Mouse (Mus musculus) cerebellum, postnatal 36 days (tissue): ENCODE results near the gene Trim34b.
"Not testable (repeated sequence)": the region's sequence is repeated elsewhere in the genome, so short reads cannot be mapped to it uniquely, and the experiment has no call there.

Source experiments
- DNase-seq, 2 experiments: peaks; one replicate each; pipeline ENCODE4 v3.0.0; 2021 to 2022; ENCODE audit warnings: mixed read lengths in 2 of 2

The Trim34b gene

GRCm38 (mm10) chr7:104329171-104329570 lies at the start of gene Trim34b:
Trim34b (plus strand) TSS chr7:104329471.
- DNase-seq: not testable (repeated sequence)

DNA sequence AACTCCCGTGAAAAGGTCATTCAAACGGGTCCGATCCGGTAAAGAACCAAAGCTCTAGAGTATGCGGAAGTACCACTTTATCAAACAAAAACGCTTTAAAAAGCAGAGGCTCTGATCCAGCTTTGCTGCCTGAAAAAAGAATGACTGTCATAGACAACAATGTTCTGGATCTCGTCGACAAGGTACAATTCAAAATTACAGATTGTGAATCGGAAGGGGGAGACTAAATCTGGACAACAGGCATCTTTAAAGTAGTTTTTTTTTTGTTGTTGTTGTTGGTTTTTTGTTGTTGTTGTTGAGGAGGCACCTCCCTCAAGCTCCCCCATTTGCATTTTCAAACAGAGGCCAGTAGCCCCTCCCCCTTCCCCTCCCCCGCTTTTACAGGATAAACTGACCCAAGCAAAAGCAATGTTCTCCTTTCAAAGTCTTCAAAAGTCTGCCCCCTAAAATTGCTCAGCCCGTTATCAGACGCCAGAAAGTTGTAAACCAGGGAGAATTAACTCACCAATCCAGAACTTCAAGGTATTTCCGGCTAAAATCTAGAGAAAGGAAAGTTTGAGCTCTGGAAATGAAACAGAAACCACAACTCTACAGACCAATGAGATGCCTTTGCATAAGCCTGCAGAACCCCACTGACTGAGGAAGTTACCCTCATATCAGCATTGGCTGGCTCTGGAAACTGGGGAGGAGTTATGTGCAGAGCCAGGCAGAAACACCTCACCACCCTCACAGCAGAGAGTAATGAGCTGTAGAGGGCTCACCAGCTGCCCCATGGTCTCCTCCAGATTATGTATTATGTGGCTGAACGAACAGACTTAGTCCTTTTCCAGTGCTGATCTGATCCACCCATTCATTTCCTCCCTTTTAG lies 41.5 kb upstream of the Trim34b start, which contains the start of gene Trim5:
Gene Trim5, minus strand, starts transcription at position 519 of the 868 bp plus-strand sequence.
- not testable (repeated sequence) for DNase-seq

DNA sequence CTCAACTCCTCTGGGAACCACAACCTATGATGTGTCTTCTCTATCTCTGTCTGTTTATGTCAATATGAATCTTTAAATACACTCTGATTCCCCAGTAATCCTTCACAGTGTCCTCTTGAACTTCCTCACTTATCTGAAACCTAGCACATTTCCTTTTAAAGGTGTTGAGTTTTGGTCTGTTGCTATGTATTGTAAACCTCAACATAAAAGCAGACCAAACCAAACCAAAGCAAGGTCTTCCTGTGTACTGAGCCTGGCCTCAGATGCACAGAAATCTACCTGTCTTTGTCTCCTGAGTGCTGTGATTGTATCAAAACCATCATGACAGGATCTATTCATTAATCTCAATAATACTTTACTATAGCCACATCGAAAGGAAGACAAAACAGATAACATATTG lies 38.6 kb upstream of the Trim34b start:
- DNase-seq: no peak

GRCm38 (mm10) chr7:104291638-104292400 lies 37.5 kb upstream of the Trim34b start:
- no peak for DNase-seq

DNA sequence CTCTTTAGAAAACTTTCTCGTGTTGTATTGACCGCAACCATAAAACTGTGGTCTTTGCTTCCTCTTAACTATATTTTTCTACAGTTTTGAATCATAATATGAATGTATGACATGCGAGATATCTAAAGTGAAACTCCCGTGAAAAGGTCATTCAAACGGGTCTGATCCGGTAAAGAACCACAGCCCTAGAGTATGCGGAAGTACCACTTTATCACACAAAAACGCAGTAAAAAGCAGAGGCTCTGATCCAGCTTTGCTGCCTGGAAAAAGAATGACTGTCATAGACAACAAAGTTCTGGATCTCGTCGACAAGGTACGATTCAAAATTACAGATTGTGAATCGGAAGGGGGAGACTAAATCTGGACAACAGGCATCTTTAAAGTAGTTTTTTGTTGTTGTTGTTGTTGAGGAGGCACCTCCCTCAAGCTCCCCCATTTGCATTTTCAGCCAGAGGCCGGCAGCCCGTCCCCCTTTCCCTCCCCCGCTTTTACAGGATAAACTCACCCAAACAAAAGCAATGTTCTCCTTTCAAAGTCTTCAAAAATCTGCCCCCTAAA lies 14.4 kb upstream of the Trim34b start:
- no peak for DNase-seq

DNA sequence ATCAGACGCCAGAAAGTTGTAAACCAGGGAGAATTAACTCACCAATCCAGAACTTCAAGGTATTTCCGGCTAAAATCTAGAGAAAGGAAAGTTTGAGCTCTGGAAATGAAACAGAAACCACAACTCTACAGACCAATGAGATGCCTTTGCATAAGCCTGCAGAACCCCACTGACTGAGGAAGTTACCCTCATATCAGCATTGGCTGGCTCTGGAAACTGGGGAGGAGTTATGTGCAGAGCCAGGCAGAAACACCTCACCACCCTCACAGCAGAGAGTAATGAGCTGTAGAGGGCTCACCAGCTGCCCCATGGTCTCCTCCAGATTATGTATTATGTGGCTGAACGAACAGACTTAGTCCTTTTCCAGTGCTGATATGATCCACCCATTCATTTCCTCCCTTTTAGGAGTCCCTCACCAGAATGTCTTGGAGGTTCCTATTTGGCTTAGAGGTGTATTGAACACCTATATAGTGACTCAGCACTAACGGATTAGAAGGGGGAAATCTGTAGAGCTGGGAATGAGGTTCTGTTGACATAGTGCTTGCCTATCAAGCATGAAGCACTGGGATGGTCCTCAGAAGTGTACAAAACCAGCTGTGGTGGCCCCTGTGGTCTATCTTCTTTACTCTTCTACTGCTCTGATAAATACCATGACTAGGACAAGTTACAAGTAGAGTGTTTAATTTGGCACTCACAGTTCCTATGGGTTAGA lies 13.7 kb upstream of the Trim34b start, which contains the start of gene Trim12a:
Gene Trim12a, minus strand, starts transcription at position 98 of the 712 bp plus-strand sequence.
- not testable (repeated sequence) for DNase-seq

GRCm38 (mm10) chr7:104322028-104322427 lies 7.2 kb upstream of the Trim34b start:
- DNase-seq: no peak

DNA sequence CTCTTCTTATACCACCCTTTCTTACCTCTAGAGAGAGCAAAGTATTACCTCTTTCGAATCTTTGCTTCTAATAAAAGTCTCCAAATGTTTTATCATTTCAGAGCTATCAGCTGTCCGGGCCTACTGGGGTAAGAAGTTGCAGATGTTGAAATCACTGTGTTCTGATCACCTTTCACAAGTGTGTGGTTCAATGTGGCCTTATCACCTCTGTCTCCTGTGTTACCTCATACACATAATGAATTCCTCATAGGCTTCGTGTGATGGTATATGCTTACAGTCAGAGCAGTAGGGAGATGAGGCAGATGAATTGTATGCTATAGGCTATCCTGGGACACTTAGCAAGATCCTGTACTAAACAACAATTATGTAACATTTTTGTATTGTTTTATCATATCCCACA lies 6.3 kb downstream of the Trim34b start:
- DNase-seq: not testable (repeated sequence)

DNA sequence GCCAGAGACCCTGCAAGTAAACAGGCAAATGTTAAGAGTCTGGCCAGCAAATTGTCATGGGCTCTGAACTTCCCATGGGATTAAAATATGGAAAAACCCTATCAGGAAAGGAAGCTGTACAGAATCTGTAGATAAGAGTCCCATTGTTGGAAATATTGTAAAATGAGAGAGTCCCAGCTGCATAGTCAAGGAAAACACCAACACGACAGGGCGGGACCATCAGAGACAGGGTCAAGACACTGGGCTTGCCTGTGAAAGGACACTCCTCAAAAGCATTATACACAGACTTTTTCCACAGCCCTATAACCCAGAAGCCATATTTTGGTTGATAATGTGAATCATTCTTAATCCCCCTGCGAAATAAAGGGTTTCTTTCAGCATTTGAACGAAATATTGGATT lies 11.5 kb downstream of the Trim34b start:
- DNase-seq: not testable (repeated sequence)

GRCm38 (mm10) chr7:104348043-104348442 lies 18.8 kb downstream of the Trim34b start:
- DNase-seq: not testable (repeated sequence)

DNA sequence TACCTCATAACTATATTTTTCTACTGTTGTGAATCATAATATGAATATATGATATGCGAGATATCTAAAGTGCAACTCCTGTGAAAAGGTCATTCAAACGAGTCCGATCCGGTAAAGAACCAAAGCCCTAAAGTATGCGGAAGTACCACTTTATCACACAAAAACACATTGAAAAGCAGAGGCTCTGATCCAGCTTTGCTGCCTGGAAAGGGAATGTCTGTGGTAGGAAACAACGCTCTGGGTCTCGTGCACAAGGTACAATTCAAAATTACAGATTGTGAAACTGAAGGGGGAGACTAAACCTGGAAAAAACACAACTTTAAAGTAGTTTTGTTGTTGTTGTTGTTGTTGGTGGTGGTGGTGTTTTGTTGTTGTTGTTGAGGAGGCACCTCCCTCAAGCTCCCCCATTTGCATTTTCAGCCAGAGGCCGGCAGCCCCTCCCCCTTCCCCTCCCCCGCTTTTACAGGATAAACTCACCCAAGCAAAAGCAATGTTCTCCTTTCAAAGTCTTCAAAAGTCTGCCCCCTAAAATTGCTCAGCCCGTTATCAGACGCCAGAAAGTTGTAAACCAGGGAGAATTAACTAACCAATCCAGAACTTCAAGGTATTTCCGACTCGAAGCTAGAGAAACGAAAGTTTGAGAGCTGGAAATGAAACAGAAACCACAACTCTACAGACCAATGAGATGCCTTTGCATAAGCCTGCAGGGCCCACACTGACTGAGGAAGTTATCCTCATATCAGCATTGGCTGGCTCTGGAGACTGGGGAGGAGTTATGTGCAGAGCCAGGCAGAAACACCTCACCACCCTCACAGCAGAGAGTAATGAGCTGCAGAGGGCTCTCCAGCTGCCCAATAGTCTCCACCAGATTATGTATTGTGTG lies 23.7 kb downstream of the Trim34b start, which contains the start of gene Trim12c:
Gene Trim12c, minus strand, starts transcription at position 646 of the 883 bp plus-strand sequence.
- DNase-seq: no peak

GRCm38 (mm10) chr7:104353600-104353967 lies 24.3 kb downstream of the Trim34b start:
- DNase-seq: no peak

GRCm38 (mm10) chr7:104366339-104366738 lies 37.1 kb downstream of the Trim34b start:
- DNase-seq: no peak

GRCm38 (mm10) chr7:104369736-104370414 lies 40.6 kb downstream of the Trim34b start, which contains the start of gene Trim30b:
Trim30b (minus strand) TSS chr7:104369884.
- DNase-seq: no peak
